Mouse (Mus musculus): Measurements from ENCODE around the gene Taf10. TPM values are rescaled to one million over a fixed set of nuclear protein-coding genes. Genes with fewer than 3 reads are reported as not detected.

Gene Taf10
- polyA plus RNA-seq, 1 experiment from 2014 or later = 171 TPM

DNA sequence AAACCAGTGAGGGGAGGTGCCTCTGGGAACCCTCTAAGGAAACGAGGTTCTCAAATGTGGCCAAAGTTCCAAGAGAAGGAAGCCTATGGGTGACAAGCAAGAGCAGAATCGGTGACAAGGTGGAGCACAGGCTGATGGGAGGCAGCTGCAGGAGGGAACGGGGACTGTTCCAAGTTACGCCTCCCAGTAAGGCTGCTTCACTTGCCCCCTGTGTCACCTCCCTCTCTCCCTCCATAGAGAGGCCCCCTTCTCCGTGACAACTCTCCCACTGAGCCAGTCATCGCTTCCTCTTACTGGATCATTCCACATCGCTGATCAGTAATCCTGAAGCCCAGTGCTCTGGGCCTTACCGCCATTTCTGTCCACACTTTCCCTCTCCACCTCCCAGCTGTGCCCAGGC is 30.5 kb upstream of the Taf10 start:
- H3K4me3 ChIP-seq = no peak overlapping the region
- no peak overlapping the region for H3K4me2 ChIP-seq (replicated peaks)
- peaks cover 55% of the 10 kb centered on the region for H3K4me1 ChIP-seq
- H3K9me3 ChIP-seq (replicated peaks) = no peaks in the 10 kb centered on the region
- ATAC-seq (ENCODE audit: low FRiP score) = peak; percentile 11; the same call in 1 of the 2 replicates
- peaks cover 52% of the 10 kb centered on the region for H3K36me3 ChIP-seq
- no peak overlapping the region for H3K9ac ChIP-seq
- H3K27me3 ChIP-seq = no peaks in the 10 kb centered on the region
- no peak overlapping the region; the same call in 1 of the 2 replicates for H3K27ac ChIP-seq
- WGBS = 45% methylated on average over 8 of the region's 8 CpGs

DNA sequence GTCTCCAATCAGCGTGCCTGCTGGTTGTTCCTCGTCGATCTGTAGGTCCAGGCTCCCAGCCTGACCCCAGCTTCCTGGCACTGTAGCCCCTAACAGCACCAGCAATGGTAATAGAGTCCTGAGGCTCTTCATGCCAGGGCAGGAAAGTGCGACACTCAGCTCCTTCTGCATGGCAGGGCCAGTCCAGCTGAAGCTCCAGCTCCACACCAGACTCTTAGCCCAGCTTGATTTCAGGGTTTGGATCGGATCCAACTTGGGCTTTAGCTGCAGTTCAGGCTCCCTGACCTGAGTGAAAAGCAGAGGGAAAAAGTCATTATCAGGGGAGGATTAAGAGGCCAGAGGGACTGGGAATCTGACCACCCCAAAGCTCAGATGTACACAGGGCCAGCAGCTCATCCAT is 28.9 kb upstream of the Taf10 start:
- H3K27me3 ChIP-seq = no peaks in the 10 kb centered on the region
- H3K9me3 ChIP-seq (replicated peaks) = no peaks in the 10 kb centered on the region
- H3K4me3 ChIP-seq = no peak overlapping the region
- no peak overlapping the region for H3K9ac ChIP-seq
- no peak overlapping the region for H3K27ac ChIP-seq
- no peak for ATAC-seq (ENCODE audit: low FRiP score)
- peaks cover 43% of the 10 kb centered on the region for H3K36me3 ChIP-seq
- H3K4me1 ChIP-seq = peaks cover 52% of the 10 kb centered on the region
- WGBS = 86% methylated on average over 5 of the region's 5 CpGs
- no peak overlapping the region for H3K4me2 ChIP-seq (replicated peaks)

GRCm38 (mm10) chr7:105772331-105772730 is 28.2 kb upstream of the Taf10 start:
- ATAC-seq (ENCODE audit: low FRiP score) = no peak
- Histone ChIP-seq H3K9me3 (replicated peaks) (no peaks in the 10 kb centered on the region), H3K4me2 (replicated peaks) (no peak overlapping the region), H3K4me1 (peaks cover 53% of the 10 kb centered on the region), H3K27ac (no peak overlapping the region), H3K27me3 (no peaks in the 10 kb centered on the region), H3K4me3 (no peak overlapping the region), H3K9ac (no peak overlapping the region), H3K36me3 (peaks cover 50% of the 10 kb centered on the region)
- 97% methylated on average over 15 of the region's 15 CpGs for WGBS

DNA sequence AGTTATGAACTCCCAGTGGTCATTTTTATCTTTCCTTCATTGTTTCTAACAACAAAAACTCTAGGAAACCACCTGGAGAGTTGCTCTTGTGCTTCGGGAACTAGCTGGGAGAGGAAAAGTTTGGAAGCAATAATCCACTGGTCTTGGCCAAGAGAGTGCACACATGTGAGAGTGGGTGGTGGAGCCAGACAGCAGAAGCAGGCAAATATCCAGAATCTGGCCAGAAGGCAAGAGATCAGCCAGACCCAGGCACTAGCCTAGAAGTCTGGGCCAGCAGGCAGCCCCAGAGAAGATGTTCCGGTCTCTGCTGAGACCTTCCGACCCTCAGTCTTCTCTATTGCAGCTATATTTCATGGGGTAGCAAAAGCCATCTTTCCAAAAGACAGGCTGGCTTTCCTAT is 25.8 kb upstream of the Taf10 start:
- H3K27me3 ChIP-seq = peaks cover 5% of the 10 kb centered on the region
- H3K4me2 ChIP-seq (replicated peaks) = no peak overlapping the region
- H3K4me1 ChIP-seq = peaks cover 40% of the 10 kb centered on the region
- no peak overlapping the region for H3K9ac ChIP-seq
- WGBS = 95% methylated on average over 3 of the region's 3 CpGs
- H3K36me3 ChIP-seq = peaks cover 60% of the 10 kb centered on the region
- H3K4me3 ChIP-seq = no peak overlapping the region
- ATAC-seq (ENCODE audit: low FRiP score) = no peak
- no peaks in the 10 kb centered on the region for H3K9me3 ChIP-seq (replicated peaks)
- no peak overlapping the region for H3K27ac ChIP-seq

DNA sequence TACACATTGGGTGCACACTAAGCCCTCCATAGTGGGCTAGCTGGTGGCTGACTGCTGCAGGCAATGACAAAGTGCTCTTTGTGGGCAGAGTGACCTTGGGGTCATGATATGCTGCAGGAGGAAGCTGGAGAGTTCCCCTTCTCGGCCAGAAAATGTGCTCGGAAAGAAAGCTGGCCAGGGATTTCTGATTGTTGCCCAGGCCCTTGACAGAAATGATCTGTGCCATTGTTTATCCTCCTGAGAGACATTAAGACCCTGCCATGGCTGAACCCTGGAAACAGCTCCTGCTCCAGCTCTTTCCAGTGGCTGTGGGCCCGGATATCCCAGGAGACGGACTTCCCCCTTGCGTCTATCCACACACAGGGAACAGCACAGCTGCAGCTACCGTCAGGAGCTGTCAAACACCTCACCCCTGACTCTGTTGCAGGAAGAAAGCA is 23.6 kb upstream of the Taf10 start:
- H3K27me3 ChIP-seq = peaks cover 27% of the 10 kb centered on the region
- H3K9me3 ChIP-seq (replicated peaks) = no peaks in the 10 kb centered on the region
- H3K4me3 ChIP-seq = no peak overlapping the region
- peaks cover 32% of the 10 kb centered on the region for H3K4me1 ChIP-seq
- peak overlapping the region; percentile 72 for H3K27ac ChIP-seq
- H3K9ac ChIP-seq = peak overlapping the region; percentile 27; the same call in 1 of the 2 replicates
- H3K4me2 ChIP-seq (replicated peaks) = peak overlapping the region; percentile 29
- H3K36me3 ChIP-seq = peaks cover 76% of the 10 kb centered on the region
- 7% methylated on average over 6 of the region's 6 CpGs for WGBS
- peak; percentile 36 for ATAC-seq (ENCODE audit: low FRiP score)

GRCm38 (mm10) chr7:105764331-105764730 is 20.2 kb upstream of the Taf10 start:
- H3K36me3 ChIP-seq = peaks cover 67% of the 10 kb centered on the region

GRCm38 (mm10) chr7:105762517-105763270 is 18.5 kb upstream of the Taf10 start:
- Histone ChIP-seq H3K27me3 (peaks cover 31% of the 10 kb centered on the region), H3K4me2 (replicated peaks) (no peak overlapping the region), H3K9ac (no peak overlapping the region), H3K27ac (no peak overlapping the region), H3K4me1 (peaks cover 8% of the 10 kb centered on the region), H3K36me3 (peaks cover 77% of the 10 kb centered on the region), H3K9me3 (replicated peaks) (no peaks in the 10 kb centered on the region), H3K4me3 (no peak overlapping the region)
- WGBS = 24% methylated on average over 55 of the region's 55 CpGs
- no peak for ATAC-seq (ENCODE audit: low FRiP score)

More at GRCm38 (mm10) chr7:105764331-105764730, 20.2 kb upstream of the Taf10 start:
- Histone ChIP-seq H3K9me3 (replicated peaks) (no peaks in the 10 kb centered on the region), H3K4me1 (peaks cover 23% of the 10 kb centered on the region), H3K4me3 (no peak overlapping the region), H3K4me2 (replicated peaks) (no peak overlapping the region), H3K9ac (no peak overlapping the region), H3K27ac (no peak overlapping the region), H3K27me3 (peaks cover 31% of the 10 kb centered on the region)
- 93% methylated on average over 11 of the region's 11 CpGs for WGBS
- ATAC-seq (ENCODE audit: low FRiP score) = no peak

GRCm38 (mm10) chr7:105761813-105762484 is 17.8 kb upstream of the Taf10 start:
- H3K4me3 ChIP-seq = no peak overlapping the region
- H3K27ac ChIP-seq = no peak overlapping the region
- H3K27me3 ChIP-seq = peaks cover 31% of the 10 kb centered on the region
- H3K9me3 ChIP-seq (replicated peaks) = no peaks in the 10 kb centered on the region
- peaks cover 79% of the 10 kb centered on the region for H3K36me3 ChIP-seq
- no peak for ATAC-seq (ENCODE audit: low FRiP score)
- H3K4me2 ChIP-seq (replicated peaks) = no peak overlapping the region
- H3K4me1 ChIP-seq = 0 out of 2 replicates have a peak, but pooled peaks cover 4% of the 10 kb centered on the region
- WGBS = 22% methylated on average over 51 of the region's 51 CpGs
- no peak overlapping the region for H3K9ac ChIP-seq

GRCm38 (mm10) chr7:105753281-105753680 is 9.1 kb upstream of the Taf10 start:
- Histone ChIP-seq H3K36me3 (peaks cover 69% of the 10 kb centered on the region), H3K9ac (no peak overlapping the region; the same call in 1 of the 2 replicates), H3K27ac (0 out of 2 replicates have a peak overlapping the region, but pooled peaks have one; percentile 31), H3K9me3 (replicated peaks) (no peaks in the 10 kb centered on the region), H3K27me3 (no peaks in the 10 kb centered on the region), H3K4me1 (peaks cover 14% of the 10 kb centered on the region), H3K4me3 (no peak overlapping the region), H3K4me2 (replicated peaks) (no peak overlapping the region)
- ATAC-seq (ENCODE audit: low FRiP score) = no peak
- 91% methylated on average over 10 of the region's 10 CpGs for WGBS

DNA sequence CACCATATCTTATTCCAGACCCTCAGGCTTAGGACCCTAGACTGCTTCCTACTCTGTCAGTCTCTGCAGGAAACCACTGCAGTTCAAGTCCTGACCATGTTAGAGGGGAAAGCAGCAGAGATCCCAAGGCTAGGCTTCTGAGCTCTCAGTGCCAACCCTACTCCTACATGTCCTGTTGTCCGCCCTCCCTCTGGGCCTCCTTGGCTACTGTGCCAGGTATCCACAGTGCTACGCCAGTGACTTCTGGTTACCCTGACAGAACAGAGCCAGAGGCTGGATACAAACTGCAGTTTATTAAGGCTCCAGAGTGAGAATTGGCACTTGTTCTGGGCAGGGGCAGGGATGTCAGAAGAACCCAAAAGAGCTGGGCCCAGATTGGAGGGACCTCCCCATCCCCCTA is 8.6 kb upstream of the Taf10 start:
- WGBS = 91% methylated on average over 2 of the region's 2 CpGs
- Histone ChIP-seq H3K4me1 (peaks cover 14% of the 10 kb centered on the region), H3K36me3 (peaks cover 68% of the 10 kb centered on the region), H3K4me3 (no peak overlapping the region), H3K27ac (0 out of 2 replicates have a peak overlapping the region, but pooled peaks have one; percentile 31), H3K9ac (no peak overlapping the region), H3K9me3 (replicated peaks) (no peaks in the 10 kb centered on the region), H3K27me3 (no peaks in the 10 kb centered on the region), H3K4me2 (replicated peaks) (no peak overlapping the region)
- ATAC-seq (ENCODE audit: low FRiP score) = peak; percentile 5; the same call in 1 of the 2 replicates

DNA sequence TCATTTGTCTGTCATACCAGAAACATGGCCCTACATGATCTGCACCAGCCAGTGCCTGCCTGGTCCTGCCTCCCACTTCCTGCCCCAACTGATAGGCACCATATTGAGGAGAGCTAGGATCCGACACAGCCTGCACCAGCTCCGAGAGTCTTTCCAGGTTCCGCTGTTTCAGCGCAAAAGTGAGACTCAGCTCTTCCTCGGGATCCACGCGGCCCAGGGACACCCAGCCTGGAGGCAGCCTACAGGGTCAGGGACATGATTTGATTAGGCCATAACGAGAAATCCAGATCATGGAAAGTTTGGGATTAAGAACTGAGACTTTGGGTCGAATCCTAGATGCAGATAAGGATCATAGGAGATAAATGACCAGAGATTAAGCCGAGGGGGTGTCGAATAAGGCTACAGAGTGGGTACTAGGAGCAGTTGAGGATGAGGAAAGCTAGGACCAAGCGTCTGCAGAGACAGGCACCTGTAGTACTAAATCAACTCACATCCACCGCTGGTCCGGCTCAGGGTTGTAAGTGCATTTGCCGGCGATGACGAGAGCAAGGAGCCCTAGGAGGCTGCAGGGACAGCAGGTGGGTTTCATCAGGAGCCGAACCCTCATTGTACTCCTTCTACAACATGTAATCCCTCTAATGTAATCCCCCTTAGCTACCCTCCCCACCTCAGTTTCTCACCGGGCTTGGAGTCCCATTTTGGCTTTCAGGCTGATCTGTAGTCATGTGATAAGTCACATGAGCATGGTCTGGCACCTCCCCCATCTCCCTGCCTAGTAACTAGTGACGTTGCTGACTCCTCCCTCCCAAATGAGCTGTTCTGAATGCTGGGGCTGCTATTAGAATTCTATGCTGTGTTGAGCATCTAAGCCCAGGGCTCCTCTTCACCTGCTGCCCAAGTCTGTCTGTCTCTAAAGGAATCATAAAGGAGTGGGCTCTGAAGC is 7.6 kb upstream of the Taf10 start, which contains the start of gene Tpp1:
Gene Tpp1, minus strand, starts transcription at position 745 of the 943 bp plus-strand sequence.
- no peaks in the 10 kb centered on the region for H3K27me3 ChIP-seq
- H3K27ac ChIP-seq = 0 out of 2 replicates have a peak within 1 kb of the TSS, but pooled peaks have one; percentile 31
- no peaks in the 10 kb centered on the region for H3K9me3 ChIP-seq (replicated peaks)
- H3K36me3 ChIP-seq = peaks cover 64% of the 10 kb centered on the region
- peak within 1 kb of the TSS; percentile 50 for H3K4me3 ChIP-seq
- 22% methylated on average over 20 of the region's 20 CpGs for WGBS
- ATAC-seq (ENCODE audit: low FRiP score) = peak; percentile 91
- H3K4me1 ChIP-seq = peaks cover 14% of the 10 kb centered on the region
- H3K9ac ChIP-seq = peak within 1 kb of the TSS; percentile 68
- peak within 1 kb of the TSS; percentile 66 for H3K4me2 ChIP-seq (replicated peaks)

Measured in hindbrain, embryonic 12.5 days (tissue).